Mouse (Mus musculus) bone marrow macrophage, adult 2 months (primary cell): ENCODE results near the gene Susd6. TPM values are rescaled to one million over a fixed set of nuclear protein-coding genes. Genes with fewer than 3 reads are reported as not detected.

Experiments used
- H3K27ac ChIP-seq: 2 replicates; pipeline ENCODE4 v1.5.1; 2012; ENCODE audit warnings: low read depth, low read length; ENCODE audit not compliant: insufficient read depth
- H3K4me1 ChIP-seq: 2 replicates; pipeline ENCODE4 v1.6.1; 2012; ENCODE audit warnings: low read length; ENCODE audit not compliant: control insufficient read depth, insufficient read depth
- H3K4me3 ChIP-seq: 2 replicates; pipeline ENCODE4 v1.5.1; 2012; ENCODE audit warnings: mild to moderate bottlenecking, low read length, moderate library complexity; ENCODE audit not compliant: insufficient read depth
- CTCF ChIP-seq: IDR thresholded peaks from 2 replicates; pipeline ENCODE4 v1.5.1; 2012; ENCODE audit warnings: low read depth, mild to moderate bottlenecking, low read length, moderate library complexity
- POLR2A ChIP-seq: IDR thresholded peaks from 2 replicates; pipeline ENCODE4 v1.6.1; 2012; ENCODE audit warnings: mild to moderate bottlenecking, low read depth, low read length, borderline replicate concordance
- polyA plus RNA-seq: library from polyadenylated mRNA; stranded (reverse); fragments of >200 nt; gene quantifications from 2 replicates; pipeline ENCODE4 v1.2.4, GENCODE M21; 2012; ENCODE audit not compliant: missing spikeins, insufficient read depth, insufficient read length

Gene Susd6
- polyA plus RNA-seq, 1 experiment, result 157 TPM

GRCm38 (mm10) chr12:80922869-80923268 lies 132.6 kb downstream of the Susd6 start:
- Histone ChIP-seq H3K4me3 (no peak overlapping the region), H3K4me1 (peaks cover 11% of the 10 kb centered on the region), H3K27ac (no peak overlapping the region)
- TF ChIP-seq POLR2A, result no peak
- TF ChIP-seq CTCF, result no peak

- Histone ChIP-seq H3K4me3 (no peak overlapping the region), H3K27ac (no peak overlapping the region), H3K4me1 (peaks cover 11% of the 10 kb centered on the region)
- TF ChIP-seq POLR2A (no peak), CTCF (no peak)
Observed at GRCm38 (mm10) chr12:80923602-80924001, 133.3 kb downstream of the Susd6 start.

GRCm38 (mm10) chr12:80924205-80924604 lies 133.9 kb downstream of the Susd6 start:
- Histone ChIP-seq H3K4me3 (no peak overlapping the region), H3K27ac (no peak overlapping the region), H3K4me1 (peaks cover 11% of the 10 kb centered on the region)
- TF ChIP-seq CTCF, result no peak
- no peak for TF ChIP-seq POLR2A

- H3K4me3 ChIP-seq, result no peak overlapping the region
- TF ChIP-seq CTCF (no peak), POLR2A (no peak)
- H3K4me1 ChIP-seq, result peaks cover 11% of the 10 kb centered on the region
- H3K27ac ChIP-seq, result no peak overlapping the region
Observed at GRCm38 (mm10) chr12:80925919-80926318, 135.6 kb downstream of the Susd6 start.

GRCm38 (mm10) chr12:80926550-80926949 lies 136.2 kb downstream of the Susd6 start:
- TF ChIP-seq POLR2A (no peak), CTCF (no peak)
- Histone ChIP-seq H3K4me1 (peaks cover 11% of the 10 kb centered on the region), H3K27ac (no peak overlapping the region), H3K4me3 (no peak overlapping the region)

- TF ChIP-seq CTCF (no peak), POLR2A (no peak)
- Histone ChIP-seq H3K27ac (no peak overlapping the region), H3K4me1 (peaks cover 11% of the 10 kb centered on the region), H3K4me3 (no peak overlapping the region)
Observed at GRCm38 (mm10) chr12:80927518-80927917, 137.2 kb downstream of the Susd6 start.

- H3K27ac ChIP-seq, result no peak overlapping the region
- H3K4me1 ChIP-seq, result peaks cover 7% of the 10 kb centered on the region
- TF ChIP-seq CTCF (no peak), POLR2A (no peak)
- H3K4me3 ChIP-seq, result no peak overlapping the region
Observed at GRCm38 (mm10) chr12:80928881-80929280, 138.6 kb downstream of the Susd6 start.

- H3K27ac ChIP-seq, result no peak overlapping the region
Observed at GRCm38 (mm10) chr12:80930141-80930540, 139.8 kb downstream of the Susd6 start.

More at GRCm38 (mm10) chr12:80930141-80930540, 139.8 kb downstream of the Susd6 start:
- TF ChIP-seq CTCF (no peak), POLR2A (no peak)
- no peaks in the 10 kb centered on the region for H3K4me1 ChIP-seq
- H3K4me3 ChIP-seq, result no peak overlapping the region

Other genes starting within 250 kb of the Susd6 start
- 22.0 and 25.9 TPM in 2 replicates for gene Slc39a9, start 146.6 kb upstream of the Susd6 start, polyA plus RNA-seq
- 30.6 and 31.9 TPM in 2 replicates for gene Erh, start 146.2 kb upstream of the Susd6 start, polyA plus RNA-seq
- gene Plekhd1, start 97.9 kb upstream of the Susd6 start, polyA plus RNA-seq, result not detected in 2 replicates
- not detected in 2 replicates for gene Ccdc177, start 29.8 kb upstream of the Susd6 start, polyA plus RNA-seq
- gene Srsf5, start 155.0 kb downstream of the Susd6 start, polyA plus RNA-seq, result 556 and 652 TPM in 2 replicates
- not detected in 2 replicates for gene Slc10a1, start 178.2 kb downstream of the Susd6 start, polyA plus RNA-seq
- 0.31 and 0.38 TPM in 2 replicates for gene Smoc1, start 236.3 kb downstream of the Susd6 start, polyA plus RNA-seq